Mouse (Mus musculus) ES-Bruce4 (cell line): Measurements from ENCODE around the gene Cyp4f13.

Experiments used
- CTCF ChIP-seq: IDR thresholded peaks from one replicate; pipeline ENCODE4 v1.8.1; 2011; ENCODE audit warnings: low read depth, low read length
- EP300 ChIP-seq: IDR thresholded peaks from 2 replicates; pipeline ENCODE4 v1.6.1; 2011; ENCODE audit warnings: low read depth, low read length; ENCODE audit not compliant: insufficient read depth

DNA sequence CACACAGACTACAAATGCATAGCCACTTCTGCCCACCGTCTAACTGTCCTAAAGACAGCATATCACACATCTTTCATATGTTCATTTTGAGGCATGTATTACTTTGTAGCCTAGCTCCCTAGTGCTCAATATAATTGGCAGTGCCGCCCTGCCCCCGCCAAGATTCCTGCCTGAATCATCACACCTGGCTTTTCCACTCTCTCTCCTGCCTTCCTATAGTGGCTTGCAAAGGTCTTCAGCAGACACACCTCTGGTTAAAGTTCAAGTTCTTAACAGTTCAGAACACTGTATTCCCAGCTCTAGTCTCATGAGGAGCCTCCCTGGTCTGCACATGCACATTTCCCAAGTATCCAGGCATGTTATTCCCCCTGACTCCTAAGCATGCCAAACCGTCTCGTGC, 19.4 kb downstream of the Cyp4f13 start:
- TF ChIP-seq CTCF (no peak), EP300 (no peak)
